Mouse (Mus musculus): ENCODE results near the gene Helb.

Helb gene

GRCm38 (mm10) chr10:120100806-120101205, 12.0 kb downstream of the Helb start:
- in situ Hi-C loops (cut with MboI; ENCODE audit: low pct_unique_long_range_greater_than_20kb in 1 of 2, low sequenced_read_pairs in 2 of 2, unreplicated experiment in 1 of 2) = no loop called here

- in situ Hi-C loops (cut with MboI; ENCODE audit: low pct_unique_long_range_greater_than_20kb in 1 of 2, low sequenced_read_pairs in 2 of 2, unreplicated experiment in 1 of 2) = no loop called here
Measured at GRCm38 (mm10) chr10:120097564-120097963, 15.2 kb downstream of the Helb start.

GRCm38 (mm10) chr10:120095716-120096115, 17.1 kb downstream of the Helb start:
- in situ Hi-C loops (cut with MboI; ENCODE audit: low pct_unique_long_range_greater_than_20kb in 1 of 2, low sequenced_read_pairs in 2 of 2, unreplicated experiment in 1 of 2) = no loop called here

- in situ Hi-C loops (cut with MboI; ENCODE audit: low pct_unique_long_range_greater_than_20kb in 1 of 2, low sequenced_read_pairs in 2 of 2, unreplicated experiment in 1 of 2) = no loop called here
Measured at GRCm38 (mm10) chr10:120095136-120095535, 17.7 kb downstream of the Helb start.

GRCm38 (mm10) chr10:120092548-120092947, 20.2 kb downstream of the Helb start:
- in situ Hi-C loops (cut with MboI; ENCODE audit: low pct_unique_long_range_greater_than_20kb in 1 of 2, low sequenced_read_pairs in 2 of 2, unreplicated experiment in 1 of 2) = no loop called here

GRCm38 (mm10) chr10:120077850-120078249, 34.9 kb downstream of the Helb start:
- in situ Hi-C loops (cut with MboI; ENCODE audit: low pct_unique_long_range_greater_than_20kb in 1 of 2, low sequenced_read_pairs in 2 of 2, unreplicated experiment in 1 of 2) = no loop called here

- in situ Hi-C loops (cut with MboI; ENCODE audit: low pct_unique_long_range_greater_than_20kb in 1 of 2, low sequenced_read_pairs in 2 of 2, unreplicated experiment in 1 of 2) = loop anchor here in 1 of 2 experiments (25.0 kb wide), 1 partner anchor 404 kb away; no protein-coding TSS in a partner anchor
Measured at GRCm38 (mm10) chr10:120066319-120066718, 46.5 kb downstream of the Helb start.

- in situ Hi-C loops (cut with MboI; ENCODE audit: low pct_unique_long_range_greater_than_20kb in 1 of 2, low sequenced_read_pairs in 2 of 2, unreplicated experiment in 1 of 2) = loop anchor here in 1 of 2 experiments (25.0 kb wide), 1 partner anchor 402 kb away; no protein-coding TSS in a partner anchor
Measured at GRCm38 (mm10) chr10:120064424-120064823, 48.4 kb downstream of the Helb start.

GRCm38 (mm10) chr10:120061238-120062130, 51.3 kb downstream of the Helb start:
- in situ Hi-C loops (cut with MboI; ENCODE audit: low pct_unique_long_range_greater_than_20kb in 1 of 2, low sequenced_read_pairs in 2 of 2, unreplicated experiment in 1 of 2) = loop anchor here in 1 of 2 experiments (25.0 kb wide), 1 partner anchor 399 kb away; no protein-coding TSS in a partner anchor

- in situ Hi-C loops (cut with MboI; ENCODE audit: low pct_unique_long_range_greater_than_20kb in 1 of 2, low sequenced_read_pairs in 2 of 2, unreplicated experiment in 1 of 2) = loop anchor here in 1 of 2 experiments (25.0 kb wide), 1 partner anchor 398 kb away; no protein-coding TSS in a partner anchor
Measured at GRCm38 (mm10) chr10:120060579-120061237, 52.1 kb downstream of the Helb start.

GRCm38 (mm10) chr10:120044714-120045234, 68.0 kb downstream of the Helb start:
- in situ Hi-C loops (cut with MboI; ENCODE audit: low pct_unique_long_range_greater_than_20kb in 1 of 2, low sequenced_read_pairs in 2 of 2, unreplicated experiment in 1 of 2) = no loop called here

GRCm38 (mm10) chr10:120044237-120044636, 68.5 kb downstream of the Helb start:
- in situ Hi-C loops (cut with MboI; ENCODE audit: low pct_unique_long_range_greater_than_20kb in 1 of 2, low sequenced_read_pairs in 2 of 2, unreplicated experiment in 1 of 2) = no loop called here

GRCm38 (mm10) chr10:120038194-120038593, 74.6 kb downstream of the Helb start:
- in situ Hi-C loops (cut with MboI; ENCODE audit: low pct_unique_long_range_greater_than_20kb in 1 of 2, low sequenced_read_pairs in 2 of 2, unreplicated experiment in 1 of 2) = no loop called here

GRCm38 (mm10) chr10:120035824-120036223, 77.0 kb downstream of the Helb start:
- in situ Hi-C loops (cut with MboI; ENCODE audit: low pct_unique_long_range_greater_than_20kb in 1 of 2, low sequenced_read_pairs in 2 of 2, unreplicated experiment in 1 of 2) = no loop called here

- in situ Hi-C loops (cut with MboI; ENCODE audit: low pct_unique_long_range_greater_than_20kb in 1 of 2, low sequenced_read_pairs in 2 of 2, unreplicated experiment in 1 of 2) = no loop called here
Measured at GRCm38 (mm10) chr10:120035211-120035733, 77.5 kb downstream of the Helb start.

- in situ Hi-C loops (cut with MboI; ENCODE audit: low pct_unique_long_range_greater_than_20kb in 1 of 2, low sequenced_read_pairs in 2 of 2, unreplicated experiment in 1 of 2) = no loop called here
Measured at GRCm38 (mm10) chr10:120033866-120034265, 78.9 kb downstream of the Helb start.

Measured in mouse embryonic stem cell (cell line).